Mouse (Mus musculus): ENCODE measurements around the gene Igfbp5. TPM values are rescaled to one million over a fixed set of nuclear protein-coding genes. Genes with fewer than 3 reads are reported as not detected.

Gene Igfbp5
- polyA plus RNA-seq, 1 experiment from 2014 or later: 108 TPM

- H3K4me2 ChIP-seq: no peak overlapping the region
- no peak overlapping the region for H3K9ac ChIP-seq
- no peaks in the 10 kb centered on the region for H3K27me3 ChIP-seq
- peaks cover 10% of the 10 kb centered on the region for H3K4me1 ChIP-seq
- WGBS: 76% methylated on average over 19 of the region's 19 CpGs
- no peak overlapping the region; the same call in 1 of the 2 replicates for H3K27ac ChIP-seq
- H3K9me3 ChIP-seq: no peaks in the 10 kb centered on the region
- ATAC-seq (ENCODE audit: insufficient number of reproducible peaks, low FRiP score, low TSS enrichment, low read depth): 0 out of 2 replicates have a peak, but pooled peaks have one; percentile 2
- no peak overlapping the region for H3K4me3 ChIP-seq
- H3K36me3 ChIP-seq: peaks cover 38% of the 10 kb centered on the region
Observed at GRCm38 (mm10) chr1:72856209-72856909, 18.3 kb downstream of the Igfbp5 start.

DNA sequence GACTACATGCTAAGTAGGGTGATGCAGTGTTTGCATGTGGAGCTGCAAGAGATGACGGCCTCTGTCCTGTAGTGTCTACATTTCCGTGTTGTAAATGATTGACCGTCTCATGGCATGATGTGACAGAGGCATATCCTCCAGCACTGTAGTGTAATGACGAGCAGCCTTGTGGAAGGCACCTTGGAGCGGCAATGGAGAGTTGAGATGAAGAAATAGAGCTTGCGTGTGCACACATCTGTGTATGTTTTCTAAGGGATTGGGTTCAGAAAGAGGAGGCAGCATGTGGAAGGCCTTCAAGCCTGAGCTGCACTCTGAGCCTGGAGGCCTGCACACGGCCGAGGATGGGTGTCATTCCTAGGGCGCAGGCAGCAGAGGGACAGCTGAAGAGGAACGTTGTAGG, 19.0 kb downstream of the Igfbp5 start:
- Histone ChIP-seq H3K4me1 (peaks cover 10% of the 10 kb centered on the region), H3K9ac (no peak overlapping the region), H3K27me3 (no peaks in the 10 kb centered on the region), H3K4me2 (no peak overlapping the region), H3K27ac (no peak overlapping the region), H3K9me3 (no peaks in the 10 kb centered on the region), H3K36me3 (peaks cover 34% of the 10 kb centered on the region), H3K4me3 (no peak overlapping the region)
- ATAC-seq (ENCODE audit: insufficient number of reproducible peaks, low FRiP score, low TSS enrichment, low read depth): no peak
- 84% methylated on average over 10 of the region's 10 CpGs for WGBS

- H3K4me2 ChIP-seq: no peak overlapping the region
- peaks cover 27% of the 10 kb centered on the region for H3K36me3 ChIP-seq
- H3K27ac ChIP-seq: no peak overlapping the region; the same call in 1 of the 2 replicates
Observed at GRCm38 (mm10) chr1:72854337-72855237, 20.1 kb downstream of the Igfbp5 start.

DNA sequence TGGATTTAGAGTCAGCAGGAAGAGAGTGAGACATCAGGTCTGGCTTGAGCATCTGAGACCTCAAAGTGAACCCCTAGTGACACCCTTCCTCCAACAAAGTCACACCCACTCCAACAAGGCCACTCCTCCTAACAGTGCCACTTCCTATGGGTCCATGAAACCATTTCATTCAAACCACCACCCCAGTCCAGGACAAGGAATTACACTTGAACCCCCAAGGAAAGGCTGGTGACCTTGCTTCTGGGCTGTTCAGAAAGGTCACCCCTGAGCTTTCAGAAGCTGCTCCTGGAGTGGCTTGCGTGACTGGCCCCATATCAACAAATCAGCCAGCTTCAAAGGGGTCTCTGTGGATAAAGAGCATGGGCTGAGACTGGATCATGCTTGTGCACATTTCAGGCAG, 20.9 kb downstream of the Igfbp5 start:
- no peak for ATAC-seq (ENCODE audit: insufficient number of reproducible peaks, low FRiP score, low TSS enrichment, low read depth)
- H3K9me3 ChIP-seq: no peaks in the 10 kb centered on the region
- H3K9ac ChIP-seq: no peak overlapping the region
- 87% methylated on average over 1 of the region's 1 CpGs for WGBS
- H3K4me1 ChIP-seq: peaks cover 10% of the 10 kb centered on the region
- H3K4me2 ChIP-seq: no peak overlapping the region
- H3K27me3 ChIP-seq: no peaks in the 10 kb centered on the region
- no peak overlapping the region for H3K4me3 ChIP-seq
- no peak overlapping the region; the same call in 1 of the 2 replicates for H3K27ac ChIP-seq
- H3K36me3 ChIP-seq: peaks cover 25% of the 10 kb centered on the region

More at GRCm38 (mm10) chr1:72854337-72855237, 20.1 kb downstream of the Igfbp5 start:
- Histone ChIP-seq H3K27me3 (no peaks in the 10 kb centered on the region), H3K4me3 (no peak overlapping the region), H3K9me3 (no peaks in the 10 kb centered on the region), H3K9ac (no peak overlapping the region), H3K4me1 (peaks cover 10% of the 10 kb centered on the region)
- no peak for ATAC-seq (ENCODE audit: insufficient number of reproducible peaks, low FRiP score, low TSS enrichment, low read depth)
- WGBS: 48% methylated on average over 10 of the region's 10 CpGs

DNA sequence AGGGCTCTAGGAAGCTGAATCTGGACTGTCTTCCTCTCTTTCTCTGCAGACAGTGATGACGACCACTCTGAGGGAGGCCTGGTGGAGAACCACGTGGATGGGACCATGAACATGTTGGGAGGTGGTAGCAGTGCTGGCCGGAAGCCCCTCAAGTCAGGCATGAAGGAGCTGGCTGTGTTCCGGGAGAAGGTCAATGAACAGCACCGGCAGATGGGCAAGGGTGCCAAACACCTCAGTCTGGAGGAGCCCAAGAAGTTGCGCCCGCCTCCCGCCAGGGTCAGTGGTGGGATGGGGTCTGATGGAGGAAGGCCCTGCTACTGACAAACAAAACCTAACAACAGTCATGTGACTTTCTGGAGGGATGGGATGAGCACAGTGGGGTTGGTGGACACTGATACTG, 25.6 kb downstream of the Igfbp5 start:
- no peaks in the 10 kb centered on the region for H3K9me3 ChIP-seq
- H3K4me2 ChIP-seq: no peak overlapping the region
- 86% methylated on average over 8 of the region's 8 CpGs for whole genome bisulfite sequencing
- H3K9ac ChIP-seq: no peak overlapping the region
- ATAC-seq (ENCODE audit: insufficient number of reproducible peaks, low FRiP score, low TSS enrichment, low read depth): no peak
- H3K4me3 ChIP-seq: no peak overlapping the region
- no peaks in the 10 kb centered on the region for H3K27me3 ChIP-seq
- H3K4me1 ChIP-seq: peaks cover 4% of the 10 kb centered on the region
- H3K27ac ChIP-seq: no peak overlapping the region
- H3K36me3 ChIP-seq: peaks cover 19% of the 10 kb centered on the region

- Histone ChIP-seq H3K9ac (no peak overlapping the region), H3K36me3 (peaks cover 19% of the 10 kb centered on the region), H3K4me2 (no peak overlapping the region), H3K4me3 (no peak overlapping the region), H3K27ac (no peak overlapping the region), H3K27me3 (no peaks in the 10 kb centered on the region), H3K9me3 (no peaks in the 10 kb centered on the region), H3K4me1 (no peaks in the 10 kb centered on the region)
- 79% methylated on average over 4 of the region's 4 CpGs for WGBS
- ATAC-seq (ENCODE audit: insufficient number of reproducible peaks, low FRiP score, low TSS enrichment, low read depth): no peak
Observed at GRCm38 (mm10) chr1:72847849-72848380, 26.8 kb downstream of the Igfbp5 start.

DNA sequence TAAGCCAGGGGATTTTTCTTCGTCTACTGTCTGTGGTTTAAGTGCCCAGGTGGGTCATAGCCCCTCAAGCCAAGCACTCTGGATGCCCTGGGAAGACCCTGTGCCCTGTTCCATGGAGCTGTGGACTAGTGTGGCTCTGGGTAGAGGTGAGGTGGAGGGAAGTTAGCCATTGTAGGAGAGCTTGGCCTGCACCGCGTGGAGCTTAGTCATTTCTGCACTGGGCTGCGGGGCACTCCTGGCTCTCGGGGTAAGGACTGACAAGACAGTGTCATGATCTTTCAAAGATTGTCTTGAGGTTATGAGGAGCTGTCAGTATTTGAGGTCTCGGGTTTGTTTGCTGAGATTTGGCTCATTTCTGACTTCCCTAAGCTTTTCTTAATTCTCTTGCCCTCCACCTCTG, 30.0 kb downstream of the Igfbp5 start:
- no peaks in the 10 kb centered on the region for H3K9me3 ChIP-seq
- H3K4me3 ChIP-seq: no peak overlapping the region
- ATAC-seq (ENCODE audit: insufficient number of reproducible peaks, low FRiP score, low TSS enrichment, low read depth): no peak
- H3K27me3 ChIP-seq: no peaks in the 10 kb centered on the region
- WGBS: 92% methylated on average over 6 of the region's 6 CpGs
- no peak overlapping the region for H3K4me2 ChIP-seq
- no peaks in the 10 kb centered on the region for H3K4me1 ChIP-seq
- H3K36me3 ChIP-seq: peaks cover 8% of the 10 kb centered on the region; the same call in 1 of the 2 replicates
- H3K9ac ChIP-seq: no peak overlapping the region
- no peak overlapping the region for H3K27ac ChIP-seq

DNA sequence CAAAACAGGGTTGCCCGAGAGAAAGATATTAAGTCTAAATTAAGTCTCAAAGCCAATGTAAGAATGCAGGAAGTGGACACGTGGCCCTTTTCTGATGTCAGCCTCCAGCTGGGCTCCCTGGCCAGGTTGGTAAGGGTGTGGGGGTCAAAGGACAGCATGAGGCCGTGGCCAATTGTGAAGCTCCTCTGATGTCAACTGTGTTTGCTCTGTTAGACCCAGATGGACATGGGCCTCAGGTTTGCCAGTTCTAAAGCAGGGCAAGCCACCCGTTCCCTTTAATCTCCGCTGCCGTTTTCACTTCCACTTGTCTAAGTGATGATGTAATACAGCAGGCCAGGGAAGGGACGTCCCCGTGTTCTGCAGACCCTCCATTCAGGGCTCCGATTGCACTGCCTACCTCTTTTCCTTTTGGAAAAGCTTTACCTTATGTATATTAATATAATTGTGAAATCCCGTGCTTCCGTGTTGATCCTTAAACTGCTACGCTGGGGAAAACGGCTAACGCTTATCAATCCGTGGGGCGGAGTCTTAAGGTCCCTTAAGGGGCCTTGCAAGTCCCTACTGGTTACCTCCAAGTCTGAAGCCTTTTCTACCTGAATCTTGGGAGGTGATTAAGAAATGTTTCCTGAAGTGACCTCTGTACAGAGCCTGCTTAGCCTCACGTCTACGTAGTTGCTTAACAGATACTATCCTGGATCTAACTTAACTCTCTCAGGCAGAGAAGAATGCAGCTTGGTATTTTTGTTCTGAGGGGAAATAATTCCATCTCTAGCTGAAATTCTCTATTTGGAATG, 31.8 kb downstream of the Igfbp5 start:
- Histone ChIP-seq H3K36me3 (0 out of 2 replicates have a peak, but pooled peaks cover under 1% of the 10 kb centered on the region), H3K4me1 (no peaks in the 10 kb centered on the region), H3K4me2 (no peak overlapping the region), H3K4me3 (no peak overlapping the region), H3K9ac (no peak overlapping the region), H3K9me3 (no peaks in the 10 kb centered on the region), H3K27ac (no peak overlapping the region), H3K27me3 (no peaks in the 10 kb centered on the region)
- no peak for ATAC-seq (ENCODE audit: insufficient number of reproducible peaks, low FRiP score, low TSS enrichment, low read depth)
- WGBS: 77% methylated on average over 18 of the region's 18 CpGs

DNA sequence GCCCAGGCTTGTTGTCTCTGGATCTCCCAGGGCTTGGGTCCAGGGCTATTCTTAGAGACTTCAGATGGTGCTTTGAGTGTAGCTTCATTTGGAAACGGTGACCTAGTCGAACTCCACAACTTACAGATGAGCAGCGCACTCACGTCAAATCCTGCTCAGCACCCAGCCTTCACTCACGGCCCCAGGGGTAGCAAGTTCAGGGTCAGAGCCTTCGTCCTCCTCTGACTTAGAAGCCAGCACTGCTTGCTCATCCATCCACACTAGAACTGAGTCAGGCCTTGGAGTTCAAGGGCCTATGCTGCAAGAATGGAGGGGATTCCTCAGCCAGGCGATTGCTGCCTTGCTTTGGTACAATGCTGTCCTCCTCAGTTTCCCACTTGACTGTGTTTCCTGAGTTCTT, 34.9 kb downstream of the Igfbp5 start:
- ATAC-seq (ENCODE audit: insufficient number of reproducible peaks, low FRiP score, low TSS enrichment, low read depth): no peak
- 85% methylated on average over 7 of the region's 7 CpGs for WGBS
- 0 out of 2 replicates have a peak, but pooled peaks cover 6% of the 10 kb centered on the region for H3K36me3 ChIP-seq

GRCm38 (mm10) chr1:72839356-72839755, 35.3 kb downstream of the Igfbp5 start:
- no peaks in the 10 kb centered on the region for H3K27me3 ChIP-seq
- no peak overlapping the region for H3K27ac ChIP-seq
- no peak overlapping the region for H3K4me2 ChIP-seq
- H3K36me3 ChIP-seq: 0 out of 2 replicates have a peak, but pooled peaks cover 6% of the 10 kb centered on the region
- H3K4me1 ChIP-seq: no peaks in the 10 kb centered on the region
- 65% methylated on average over 8 of the region's 8 CpGs for WGBS
- H3K9me3 ChIP-seq: no peaks in the 10 kb centered on the region
- 0 out of 2 replicates have a peak overlapping the region, but pooled peaks have one; percentile 17 for H3K9ac ChIP-seq
- no peak for ATAC-seq (ENCODE audit: insufficient number of reproducible peaks, low FRiP score, low TSS enrichment, low read depth)
- H3K4me3 ChIP-seq: no peak overlapping the region

More for the DNA sequence above, 34.9 kb downstream of the Igfbp5 start:
- Histone ChIP-seq H3K4me3 (no peak overlapping the region), H3K27me3 (no peaks in the 10 kb centered on the region), H3K4me1 (no peaks in the 10 kb centered on the region), H3K9ac (no peak overlapping the region), H3K27ac (no peak overlapping the region), H3K9me3 (no peaks in the 10 kb centered on the region), H3K4me2 (no peak overlapping the region)

- Histone ChIP-seq H3K4me1 (peaks cover 20% of the 10 kb centered on the region), H3K4me3 (no peak overlapping the region), H3K9me3 (no peaks in the 10 kb centered on the region), H3K4me2 (no peak overlapping the region), H3K27me3 (no peaks in the 10 kb centered on the region), H3K36me3 (peaks cover 6% of the 10 kb centered on the region; the same call in 1 of the 2 replicates), H3K27ac (no peak overlapping the region), H3K9ac (no peak overlapping the region)
- 76% methylated on average over 4 of the region's 4 CpGs for WGBS
- no peak for ATAC-seq (ENCODE audit: insufficient number of reproducible peaks, low FRiP score, low TSS enrichment, low read depth)
Observed at GRCm38 (mm10) chr1:72833563-72833962, 41.1 kb downstream of the Igfbp5 start.

All from limb, embryonic 15.5 days (tissue).